Mouse (Mus musculus): ENCODE results near the gene Mtx3.

DNA sequence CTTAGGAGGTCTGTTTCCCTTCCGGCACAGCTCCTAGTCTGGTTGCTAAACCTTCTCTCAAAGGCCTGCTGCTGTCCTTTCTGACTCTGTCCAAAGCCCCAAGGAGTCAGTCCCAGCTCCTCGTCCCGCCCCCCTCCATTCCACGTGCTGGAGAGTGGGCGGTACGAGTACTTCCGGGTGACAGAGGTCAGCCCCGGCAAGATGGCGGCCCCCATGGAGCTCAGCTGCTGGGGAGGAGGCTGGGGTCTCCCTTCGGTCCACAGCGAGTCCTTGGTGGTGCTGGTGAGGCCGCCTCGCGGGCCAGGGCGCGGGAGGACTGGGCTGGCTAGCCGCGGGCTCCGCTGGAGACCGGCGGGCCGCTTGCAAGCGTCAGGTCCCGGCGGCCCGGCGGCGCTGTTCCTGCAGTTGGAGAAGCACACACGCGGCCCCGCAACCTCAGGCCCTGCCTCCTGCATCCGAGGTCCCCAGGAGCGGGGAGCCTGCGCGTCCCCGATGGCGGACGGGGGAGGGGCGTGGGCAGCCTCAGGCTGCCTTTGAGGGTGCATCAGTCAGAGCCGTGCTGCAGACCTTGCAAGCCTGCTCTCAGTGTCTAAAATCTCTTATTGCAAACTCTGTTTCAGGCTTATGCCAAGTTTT is at the start of gene Mtx3:
- no peak for TF ChIP-seq CTCF (conservative IDR thresholded peaks at IDR 0.05; ENCODE audit: insufficient read depth, insufficient read length, low read depth, low read length)
- TF ChIP-seq POLR2A (IDR thresholded peaks at IDR 0.05; ENCODE audit: low read depth, low read length) = no peak

Measured in kidney, adult 2 months (tissue).